Mouse (Mus musculus): ENCODE measurements around the gene Runx1. TPM values are rescaled to one million over a fixed set of nuclear protein-coding genes. Genes with fewer than 3 reads are reported as not detected.

Runx1 gene
- polyA plus RNA-seq, 1 experiment from 2014 or later: 13.8 TPM

DNA sequence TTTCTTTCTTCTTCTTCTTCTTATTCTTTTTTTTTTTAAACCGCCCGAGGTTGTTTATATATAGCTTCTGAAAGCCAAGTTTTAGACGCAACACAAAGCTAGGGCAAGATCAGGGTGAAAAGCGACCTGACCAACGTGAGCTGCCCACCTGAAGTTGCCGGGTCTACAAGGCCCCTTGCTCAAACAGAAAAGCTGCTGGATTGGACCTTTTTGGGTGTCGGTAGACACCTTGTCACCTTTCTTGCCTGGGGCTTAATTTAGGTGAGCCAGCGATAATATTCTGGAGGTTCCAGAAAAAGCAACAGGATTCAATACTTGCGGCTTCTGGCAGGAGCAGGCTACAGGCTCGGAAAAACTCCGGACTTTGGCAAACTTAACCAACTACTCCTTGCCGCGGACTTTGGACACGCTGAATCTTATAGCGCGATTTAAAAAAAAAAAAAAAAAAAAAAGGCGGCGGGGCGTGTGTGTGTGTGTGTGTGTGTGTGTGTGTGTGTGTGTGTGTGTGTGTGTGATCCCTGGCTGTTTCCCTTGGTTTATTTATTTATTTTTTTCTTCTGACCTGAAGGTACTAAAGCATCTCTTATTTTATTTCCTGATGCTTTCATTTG, 131.3 kb downstream of the Runx1 start:
- WGBS: 2% methylated on average over 16 of the region's 19 CpGs
- Histone ChIP-seq H3K4me3 (peak overlapping the region; percentile 59), H3K27me3 (peaks cover 26% of the 10 kb centered on the region), H3K4me1 (peaks cover 8% of the 10 kb centered on the region; the same call in 1 of the 2 replicates), H3K4me2 (replicated peaks) (peak overlapping the region; percentile 98), H3K27ac (no peak overlapping the region), H3K36me3 (0 out of 2 replicates have a peak, but pooled peaks cover 2% of the 10 kb centered on the region), H3K9me3 (no peaks in the 10 kb centered on the region), H3K9ac (peak overlapping the region; percentile 70)
- ATAC-seq (ENCODE audit: insufficient number of reproducible peaks, insufficient read depth, low FRiP score, low TSS enrichment): no peak

DNA sequence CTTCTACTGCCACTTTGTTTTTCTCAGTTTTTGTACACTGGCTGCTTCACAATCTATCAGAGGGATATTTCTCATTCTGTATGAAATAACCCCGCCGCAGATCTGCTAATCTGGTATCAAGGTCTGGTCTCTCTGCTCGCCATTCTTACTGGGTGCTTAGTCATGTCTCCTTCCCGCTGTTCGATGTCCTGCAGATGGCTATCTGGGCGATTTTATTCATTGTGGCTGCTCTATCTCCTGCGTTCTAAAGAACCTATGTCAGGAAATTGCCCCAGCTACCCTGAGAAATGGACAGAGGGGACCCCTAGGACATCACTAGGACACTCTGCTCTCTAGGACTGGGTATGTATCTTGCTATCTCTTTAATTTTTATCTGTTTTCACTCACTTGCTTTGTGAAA, 135.2 kb downstream of the Runx1 start:
- peaks cover 6% of the 10 kb centered on the region; the same call in 1 of the 2 replicates for H3K4me1 ChIP-seq
- ATAC-seq (ENCODE audit: insufficient number of reproducible peaks, insufficient read depth, low FRiP score, low TSS enrichment): no peak
- no peaks in the 10 kb centered on the region for H3K9me3 ChIP-seq
- no peak overlapping the region for H3K4me3 ChIP-seq
- H3K4me2 ChIP-seq (replicated peaks): no peak overlapping the region
- 81% methylated on average over 7 of the region's 7 CpGs for WGBS
- peaks cover 17% of the 10 kb centered on the region for H3K27me3 ChIP-seq
- no peak overlapping the region for H3K9ac ChIP-seq
- no peak overlapping the region for H3K27ac ChIP-seq
- 0 out of 2 replicates have a peak, but pooled peaks cover 6% of the 10 kb centered on the region for H3K36me3 ChIP-seq

DNA sequence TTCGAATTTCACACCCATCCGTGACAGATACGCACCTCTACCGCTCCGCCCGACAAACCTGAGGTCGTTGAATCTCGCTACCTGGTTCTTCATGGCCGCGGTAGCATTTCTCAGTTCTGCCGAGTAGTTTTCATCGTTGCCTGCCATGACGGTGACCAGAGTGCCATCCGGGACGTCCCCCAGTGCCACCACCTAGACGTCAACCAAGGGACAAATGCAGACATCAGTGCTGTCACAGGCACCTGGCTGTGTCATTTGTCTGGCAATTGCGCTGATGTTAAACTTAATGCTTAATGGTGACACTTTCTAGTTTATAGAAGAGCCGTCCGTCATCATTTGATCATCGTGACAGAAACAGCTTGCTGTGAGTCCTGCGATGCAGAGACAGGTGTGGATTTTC, 137.0 kb downstream of the Runx1 start:
- peaks cover 17% of the 10 kb centered on the region for H3K4me1 ChIP-seq
- 94% methylated on average over 21 of the region's 21 CpGs for WGBS
- H3K4me2 ChIP-seq (replicated peaks): no peak overlapping the region
- no peak overlapping the region for H3K4me3 ChIP-seq
- H3K36me3 ChIP-seq: 0 out of 2 replicates have a peak, but pooled peaks cover 6% of the 10 kb centered on the region
- no peaks in the 10 kb centered on the region for H3K9me3 ChIP-seq
- ATAC-seq (ENCODE audit: insufficient number of reproducible peaks, insufficient read depth, low FRiP score, low TSS enrichment): no peak
- no peak overlapping the region for H3K27ac ChIP-seq
- peaks cover 13% of the 10 kb centered on the region for H3K27me3 ChIP-seq
- H3K9ac ChIP-seq: no peak overlapping the region

DNA sequence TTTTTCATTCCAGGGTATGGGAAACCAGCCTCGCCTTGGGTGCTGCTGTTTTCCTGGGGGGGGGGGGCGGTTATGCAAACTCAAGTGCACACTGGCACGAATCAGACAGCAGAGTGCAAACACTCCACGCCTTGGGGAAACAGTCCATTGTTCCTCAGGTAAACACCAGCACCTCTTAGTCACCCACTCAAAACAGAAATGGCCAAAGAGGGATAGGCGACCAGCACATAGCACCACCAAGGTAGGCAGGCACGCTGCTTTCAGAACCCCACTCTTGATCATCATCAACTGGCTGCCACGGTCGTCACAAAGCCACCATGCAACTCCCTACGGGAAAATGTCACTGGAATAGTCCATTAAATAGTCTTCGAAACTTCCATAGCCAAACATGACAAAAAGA, 139.0 kb downstream of the Runx1 start:
- Histone ChIP-seq H3K9ac (no peak overlapping the region), H3K27ac (no peak overlapping the region), H3K9me3 (no peaks in the 10 kb centered on the region), H3K4me1 (peaks cover 21% of the 10 kb centered on the region), H3K4me3 (no peak overlapping the region), H3K4me2 (replicated peaks) (no peak overlapping the region), H3K27me3 (peaks cover 10% of the 10 kb centered on the region), H3K36me3 (0 out of 2 replicates have a peak, but pooled peaks cover 6% of the 10 kb centered on the region)
- ATAC-seq (ENCODE audit: insufficient number of reproducible peaks, insufficient read depth, low FRiP score, low TSS enrichment): no peak
- WGBS: 89% methylated on average over 10 of the region's 10 CpGs

DNA sequence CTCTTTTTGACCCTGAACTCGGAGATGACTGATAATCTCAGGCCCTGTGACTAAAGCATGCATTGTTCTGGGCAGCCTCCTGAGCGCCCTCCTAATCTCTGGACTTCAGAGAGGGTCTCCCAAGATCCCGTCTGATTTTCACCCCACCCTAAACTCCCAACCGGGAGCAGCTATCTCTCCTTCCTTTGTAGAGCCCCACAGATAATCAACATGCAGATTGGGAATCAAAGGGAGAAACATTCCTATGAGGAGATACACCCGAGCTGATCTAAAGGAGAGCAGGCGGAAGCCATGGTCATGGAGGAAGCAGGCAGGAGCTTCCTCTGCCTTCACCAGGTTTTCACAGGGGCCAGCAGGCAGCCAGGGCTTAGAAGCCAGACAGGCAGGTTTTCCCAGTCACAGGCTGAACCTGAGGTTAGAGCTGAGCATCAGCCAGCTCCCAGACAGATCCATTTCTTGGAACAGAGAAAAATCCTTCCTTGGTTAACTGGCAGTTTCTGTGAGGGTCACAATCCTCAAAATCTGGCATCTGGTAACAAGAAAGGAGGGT, 140.1 kb downstream of the Runx1 start:
- no peak overlapping the region for H3K4me3 ChIP-seq
- H3K36me3 ChIP-seq: 0 out of 2 replicates have a peak, but pooled peaks cover 6% of the 10 kb centered on the region
- peaks cover 5% of the 10 kb centered on the region for H3K27me3 ChIP-seq
- H3K4me1 ChIP-seq: peaks cover 21% of the 10 kb centered on the region
- ATAC-seq (ENCODE audit: insufficient number of reproducible peaks, insufficient read depth, low FRiP score, low TSS enrichment): no peak
- no peak overlapping the region for H3K9ac ChIP-seq
- WGBS: 43% methylated on average over 6 of the region's 6 CpGs
- no peaks in the 10 kb centered on the region for H3K9me3 ChIP-seq
- H3K4me2 ChIP-seq (replicated peaks): no peak overlapping the region
- no peak overlapping the region for H3K27ac ChIP-seq

DNA sequence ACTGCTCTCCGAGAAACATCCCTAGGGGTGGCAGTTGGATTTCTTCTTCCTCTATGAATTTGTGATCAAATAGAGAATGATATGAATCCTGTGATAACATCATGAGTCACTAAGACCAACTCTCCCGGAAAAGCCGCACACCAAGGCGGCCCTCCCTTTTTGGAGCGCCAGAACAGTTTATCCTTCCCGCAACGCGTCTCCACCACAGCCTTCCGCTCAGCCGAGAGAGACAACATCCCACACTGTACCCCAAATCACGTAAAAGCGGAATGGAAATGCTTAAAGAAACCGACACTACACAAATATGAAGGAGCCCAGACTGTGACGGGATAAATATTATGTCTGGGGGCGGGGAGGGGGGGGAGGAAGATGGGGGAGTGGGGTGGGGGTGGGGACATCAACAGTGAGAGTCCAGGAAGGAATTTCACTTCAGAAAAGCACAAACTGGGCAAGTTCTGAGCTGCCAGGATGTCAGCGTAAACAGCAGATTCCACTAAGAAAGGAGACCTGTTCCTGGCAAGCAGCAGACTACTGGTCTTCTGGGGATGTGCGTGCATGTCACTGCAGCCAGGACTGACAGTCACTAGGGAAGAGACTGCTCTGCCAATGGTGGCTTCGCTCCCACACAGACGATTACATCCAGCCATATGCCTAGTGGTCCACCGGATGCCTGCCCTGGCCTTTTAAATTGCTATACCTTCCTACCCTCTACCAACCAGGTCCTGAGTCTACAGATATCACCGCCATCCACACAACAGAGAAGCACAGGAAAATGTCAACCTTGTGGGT, 141.3 kb downstream of the Runx1 start:
- WGBS: 62% methylated on average over 21 of the region's 21 CpGs
- H3K36me3 ChIP-seq: 0 out of 2 replicates have a peak, but pooled peaks cover 4% of the 10 kb centered on the region
- no peak overlapping the region for H3K4me3 ChIP-seq
- no peak for ATAC-seq (ENCODE audit: insufficient number of reproducible peaks, insufficient read depth, low FRiP score, low TSS enrichment)
- H3K4me1 ChIP-seq: peaks cover 21% of the 10 kb centered on the region
- no peak overlapping the region for H3K4me2 ChIP-seq (replicated peaks)
- peak overlapping the region; percentile 37; the same call in 1 of the 2 replicates for H3K27ac ChIP-seq
- H3K9me3 ChIP-seq: no peaks in the 10 kb centered on the region
- peaks cover 5% of the 10 kb centered on the region for H3K27me3 ChIP-seq
- no peak overlapping the region for H3K9ac ChIP-seq

DNA sequence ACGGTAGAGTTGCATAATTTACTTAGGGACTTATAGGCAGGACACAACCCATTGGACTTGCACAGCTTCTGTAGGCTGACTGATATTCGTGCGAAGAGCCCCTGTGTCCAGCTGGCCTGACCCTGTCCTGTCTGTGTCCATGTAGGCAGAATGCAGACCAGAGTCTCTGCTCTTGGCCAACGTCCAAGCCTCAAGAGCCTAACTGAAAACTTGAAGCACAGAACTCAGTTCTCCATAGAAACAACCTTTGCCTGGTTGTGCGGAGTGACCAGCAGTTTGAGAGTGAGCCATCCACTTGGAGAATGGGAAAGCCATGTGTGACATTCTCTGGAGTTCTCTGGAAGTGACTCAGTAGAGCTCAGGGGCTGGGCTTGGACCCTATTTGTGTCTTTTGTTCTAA, 149.3 kb downstream of the Runx1 start:
- Histone ChIP-seq H3K36me3 (0 out of 2 replicates have a peak, but pooled peaks cover 2% of the 10 kb centered on the region), H3K4me1 (peaks cover 14% of the 10 kb centered on the region), H3K27ac (no peak overlapping the region), H3K4me2 (replicated peaks) (no peak overlapping the region), H3K4me3 (no peak overlapping the region), H3K9ac (no peak overlapping the region), H3K27me3 (no peaks in the 10 kb centered on the region; the same call in 1 of the 2 replicates), H3K9me3 (no peaks in the 10 kb centered on the region)
- no peak for ATAC-seq (ENCODE audit: insufficient number of reproducible peaks, insufficient read depth, low FRiP score, low TSS enrichment)
- 93% methylated on average over 5 of the region's 5 CpGs for WGBS

DNA sequence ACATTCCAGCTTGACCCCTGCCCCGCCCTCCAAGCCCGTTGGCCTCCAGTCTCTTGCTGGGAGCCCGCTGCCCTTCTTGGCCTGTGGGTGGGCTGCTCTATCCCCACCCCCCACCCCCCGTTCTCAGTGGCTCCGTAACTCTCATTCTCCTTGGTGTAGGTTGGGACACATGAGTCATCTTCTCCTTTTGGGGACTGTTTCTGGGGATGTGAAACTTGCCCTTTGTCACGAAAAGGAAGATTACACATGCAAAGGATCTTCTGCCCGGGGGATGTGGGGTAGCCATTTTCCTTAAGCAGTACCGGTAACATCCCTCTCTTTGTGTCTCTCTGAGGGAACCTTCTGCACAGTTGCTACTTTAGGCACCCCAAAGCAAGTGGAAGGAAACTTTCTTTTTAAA, 150.3 kb downstream of the Runx1 start:
- H3K9ac ChIP-seq: no peak overlapping the region
- H3K9me3 ChIP-seq: no peaks in the 10 kb centered on the region
- no peak overlapping the region for H3K4me2 ChIP-seq (replicated peaks)
- H3K27ac ChIP-seq: no peak overlapping the region
- H3K27me3 ChIP-seq: no peaks in the 10 kb centered on the region; the same call in 1 of the 2 replicates
- no peak for ATAC-seq (ENCODE audit: insufficient number of reproducible peaks, insufficient read depth, low FRiP score, low TSS enrichment)
- no peak overlapping the region for H3K4me3 ChIP-seq
- WGBS: 51% methylated on average over 8 of the region's 8 CpGs
- H3K36me3 ChIP-seq: 0 out of 2 replicates have a peak, but pooled peaks cover 2% of the 10 kb centered on the region
- peaks cover 14% of the 10 kb centered on the region for H3K4me1 ChIP-seq

DNA sequence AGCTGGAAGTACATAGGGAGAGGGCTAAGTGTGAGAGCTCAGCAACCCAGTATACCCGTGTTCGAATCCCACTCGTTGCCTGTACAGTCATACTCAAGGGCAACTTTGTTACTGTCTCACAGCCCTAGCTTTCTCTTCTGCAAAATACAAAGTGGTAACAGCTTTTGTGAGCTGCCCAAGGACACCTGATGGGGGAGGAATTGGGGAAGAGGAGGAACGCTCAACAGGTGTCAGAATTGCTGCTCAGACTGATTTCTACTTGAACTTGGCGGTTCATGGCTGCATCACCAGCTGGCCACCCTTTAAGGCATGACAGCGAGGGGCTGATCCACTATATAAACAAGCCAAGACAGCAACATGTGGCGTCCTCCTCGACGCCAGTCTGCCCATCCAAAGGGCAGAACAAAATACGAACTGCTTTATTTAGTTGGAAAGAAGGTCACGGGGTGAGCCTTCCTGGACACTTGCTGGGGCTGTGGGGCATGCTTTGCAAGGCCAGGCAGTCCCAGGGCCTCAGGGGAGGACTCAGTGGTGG, 151.0 kb downstream of the Runx1 start:
- H3K27me3 ChIP-seq: no peaks in the 10 kb centered on the region; the same call in 1 of the 2 replicates
- ATAC-seq (ENCODE audit: insufficient number of reproducible peaks, insufficient read depth, low FRiP score, low TSS enrichment): no peak
- WGBS: 63% methylated on average over 11 of the region's 11 CpGs
- H3K9ac ChIP-seq: no peak overlapping the region
- H3K9me3 ChIP-seq: no peaks in the 10 kb centered on the region
- H3K36me3 ChIP-seq: 0 out of 2 replicates have a peak, but pooled peaks cover 2% of the 10 kb centered on the region
- no peak overlapping the region for H3K4me3 ChIP-seq
- H3K4me1 ChIP-seq: peaks cover 14% of the 10 kb centered on the region
- H3K27ac ChIP-seq: no peak overlapping the region
- H3K4me2 ChIP-seq (replicated peaks): no peak overlapping the region

DNA sequence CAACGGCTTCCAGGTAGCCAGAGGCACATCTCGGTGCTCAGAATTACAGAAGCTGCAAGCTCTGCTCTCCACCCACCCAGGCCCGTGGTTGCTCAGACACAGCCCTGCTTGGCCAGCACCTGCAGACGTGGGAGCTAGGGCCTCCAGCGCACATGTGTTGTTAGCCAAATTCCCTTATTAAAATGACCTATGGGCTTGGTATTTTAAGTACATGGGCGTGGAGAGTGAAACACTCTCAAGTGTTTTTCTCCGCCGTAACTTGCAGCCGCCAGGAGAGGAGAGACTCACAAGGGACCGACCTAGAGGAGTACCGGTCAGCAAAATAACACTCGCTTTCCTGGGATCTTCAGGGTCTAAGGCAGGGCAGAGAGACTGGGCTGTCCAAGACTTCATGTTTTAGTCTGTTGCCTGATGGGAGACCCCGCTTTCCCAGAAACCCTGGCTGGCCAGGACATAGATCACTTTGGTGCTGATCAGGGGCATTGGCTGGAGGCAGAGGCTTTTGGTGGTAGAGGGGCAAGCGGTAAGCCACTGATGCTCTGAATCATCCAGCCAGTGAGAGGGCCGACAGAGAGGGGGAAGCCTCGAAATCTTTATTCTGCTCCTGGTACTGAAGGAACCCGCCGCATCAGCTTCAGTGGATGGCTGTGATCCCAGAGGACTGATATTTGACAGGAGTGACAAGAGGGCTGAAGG, 151.7 kb downstream of the Runx1 start:
- Histone ChIP-seq H3K9me3 (no peaks in the 10 kb centered on the region), H3K4me1 (peaks cover 14% of the 10 kb centered on the region), H3K4me2 (replicated peaks) (no peak overlapping the region), H3K27me3 (no peaks in the 10 kb centered on the region; the same call in 1 of the 2 replicates), H3K9ac (no peak overlapping the region), H3K36me3 (0 out of 2 replicates have a peak, but pooled peaks cover 2% of the 10 kb centered on the region), H3K4me3 (no peak overlapping the region), H3K27ac (no peak overlapping the region)
- no peak for ATAC-seq (ENCODE audit: insufficient number of reproducible peaks, insufficient read depth, low FRiP score, low TSS enrichment)
- WGBS: 62% methylated on average over 18 of the region's 18 CpGs

DNA sequence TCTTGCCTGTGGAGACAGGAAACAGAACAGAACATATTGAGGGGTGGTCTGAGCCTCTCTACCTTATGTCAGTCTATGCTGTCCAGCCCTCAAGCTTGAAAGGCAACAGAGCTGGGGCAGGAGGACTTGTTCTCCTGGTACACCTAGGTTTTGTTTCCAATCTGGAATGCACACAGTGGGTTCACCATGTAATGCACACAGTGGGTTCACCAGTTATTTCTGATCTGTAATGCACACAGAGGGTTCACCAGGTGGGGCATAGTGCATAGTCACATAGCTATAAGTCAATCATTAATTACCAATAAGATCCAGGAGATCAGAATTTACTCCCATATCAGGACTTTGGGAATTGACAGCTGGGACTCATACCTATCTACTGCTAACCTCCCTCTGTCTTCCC, 157.1 kb downstream of the Runx1 start:
- Histone ChIP-seq H3K36me3 (peaks cover 15% of the 10 kb centered on the region; the same call in 1 of the 2 replicates), H3K27ac (no peak overlapping the region), H3K4me2 (replicated peaks) (no peak overlapping the region), H3K9ac (no peak overlapping the region), H3K4me1 (no peaks in the 10 kb centered on the region), H3K9me3 (no peaks in the 10 kb centered on the region), H3K4me3 (no peak overlapping the region), H3K27me3 (no peaks in the 10 kb centered on the region; the same call in 1 of the 2 replicates)
- no peak for ATAC-seq (ENCODE audit: insufficient number of reproducible peaks, insufficient read depth, low FRiP score, low TSS enrichment)
